Mouse (Mus musculus): ENCODE measurements around the gene Gm28308. TPM values are rescaled to one million over a fixed set of nuclear protein-coding genes. Genes with fewer than 3 reads are reported as not detected.

Gene Gm28308
- polyA plus RNA-seq, 1 experiment from 2014 or later: not detected

- peak overlapping the region; percentile 32; the same call in 1 of the 2 replicates for H3K9ac ChIP-seq (replicated peaks)
- H3K27me3 ChIP-seq (ENCODE audit: insufficient read depth, low read length): peaks cover 98% of the 10 kb centered on the region
- H3K4me2 ChIP-seq (ENCODE audit: low read depth, low read length): peak overlapping the region; percentile 41
- no peaks in the 10 kb centered on the region for H3K36me3 ChIP-seq (replicated peaks; ENCODE audit: insufficient read depth, low read length)
- DNase-seq: no peak
- WGBS (ENCODE audit: insufficient replicate concordance): 11% methylated on average over 17 of the region's 17 CpGs
- H3K27ac ChIP-seq (ENCODE audit: low read depth): peak overlapping the region; percentile 13; the same call in 1 of the 2 replicates
- peak overlapping the region; percentile 38 for H3K4me3 ChIP-seq (ENCODE audit: low read depth, low read length)
- H3K9me3 ChIP-seq (ENCODE audit: low read length): no peaks in the 10 kb centered on the region
- ATAC-seq: no peak
- TF ChIP-seq EP300 (IDR thresholded peaks at IDR 0.05; ENCODE audit: low read depth) (no peak), CTCF (IDR thresholded peaks at IDR 0.05; ENCODE audit: low read depth) (no peak)
- peaks cover 3% of the 10 kb centered on the region for H3K4me1 ChIP-seq (ENCODE audit: insufficient read depth)
Observed at GRCm38 (mm10) chr6:52163366-52164031, 49.6 kb downstream of the Gm28308 start.

- no peaks in the 10 kb centered on the region for H3K9me3 ChIP-seq (ENCODE audit: low read length)
Observed at GRCm38 (mm10) chr6:52162611-52163365, 50.4 kb downstream of the Gm28308 start.

GRCm38 (mm10) chr6:52162093-52162380 is 51.1 kb downstream of the Gm28308 start:
- DNase-seq (no peak), ATAC-seq (no peak)
- Histone ChIP-seq H3K4me3 (ENCODE audit: low read depth, low read length) (no peak overlapping the region), H3K27me3 (ENCODE audit: insufficient read depth, low read length) (peaks cover 98% of the 10 kb centered on the region), H3K9me3 (ENCODE audit: low read length) (no peaks in the 10 kb centered on the region), H3K27ac (ENCODE audit: low read depth) (no peak overlapping the region), H3K36me3 (replicated peaks; ENCODE audit: insufficient read depth, low read length) (no peaks in the 10 kb centered on the region), H3K4me2 (ENCODE audit: low read depth, low read length) (no peak overlapping the region), H3K9ac (replicated peaks) (no peak overlapping the region), H3K4me1 (ENCODE audit: insufficient read depth) (peaks cover 9% of the 10 kb centered on the region)
- TF ChIP-seq CTCF (IDR thresholded peaks at IDR 0.05; ENCODE audit: low read depth): no peak
- TF ChIP-seq EP300 (IDR thresholded peaks at IDR 0.05; ENCODE audit: low read depth): no peak
- 44% methylated on average over 1 of the region's 1 CpGs for WGBS (ENCODE audit: insufficient replicate concordance)

More at GRCm38 (mm10) chr6:52162611-52163365, 50.4 kb downstream of the Gm28308 start:
- WGBS (ENCODE audit: insufficient replicate concordance): 23% methylated on average over 14 of the region's 14 CpGs
- Histone ChIP-seq H3K4me3 (ENCODE audit: low read depth, low read length) (peak overlapping the region; percentile 32), H3K27me3 (ENCODE audit: insufficient read depth, low read length) (peaks cover 98% of the 10 kb centered on the region), H3K9ac (replicated peaks) (peak overlapping the region; percentile 32; the same call in 1 of the 2 replicates), H3K36me3 (replicated peaks; ENCODE audit: insufficient read depth, low read length) (no peaks in the 10 kb centered on the region), H3K4me1 (ENCODE audit: insufficient read depth) (peaks cover 9% of the 10 kb centered on the region), H3K27ac (ENCODE audit: low read depth) (0 out of 2 replicates have a peak overlapping the region, but pooled peaks have one; percentile 13), H3K4me2 (ENCODE audit: low read depth, low read length) (peak overlapping the region; percentile 41)
- DNase-seq (no peak), ATAC-seq (no peak)
- TF ChIP-seq CTCF (IDR thresholded peaks at IDR 0.05; ENCODE audit: low read depth) (no peak), EP300 (IDR thresholded peaks at IDR 0.05; ENCODE audit: low read depth) (no peak)

DNA sequence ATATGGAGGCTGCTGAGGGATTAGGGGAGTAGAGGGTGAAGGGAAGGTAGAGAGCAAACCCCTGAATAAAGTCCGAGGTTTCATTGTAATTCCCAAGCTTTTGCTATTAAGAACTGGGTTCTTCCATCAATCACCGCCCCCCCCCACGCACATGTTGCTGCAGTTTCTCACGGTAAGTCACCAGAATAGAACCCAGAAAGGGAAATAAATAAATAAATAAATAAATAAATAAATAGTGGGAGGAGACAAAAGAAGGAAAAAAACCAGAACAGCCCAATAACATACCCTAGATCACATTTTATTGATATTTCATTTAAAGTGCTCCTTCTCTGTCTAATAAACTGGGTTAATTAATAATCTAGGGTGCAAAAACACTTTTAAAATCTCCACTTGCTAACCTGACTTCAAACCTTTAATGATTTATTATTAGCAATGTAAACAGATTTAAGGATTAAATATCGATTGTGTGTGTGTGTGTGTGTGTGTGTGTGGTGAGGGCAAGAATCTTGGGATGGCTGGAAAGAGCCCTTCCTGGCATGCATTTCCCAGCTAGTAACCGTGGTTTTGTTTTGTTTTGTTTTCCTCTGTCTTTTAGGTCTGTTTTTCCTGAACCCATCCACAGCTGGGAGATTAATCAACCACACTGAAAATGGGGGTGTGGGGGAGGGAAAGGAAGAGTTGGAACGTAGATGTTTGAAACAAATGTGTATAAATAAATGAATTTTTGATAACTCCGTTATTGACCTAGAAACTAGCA is 51.6 kb downstream of the Gm28308 start:
- no peak for DNase-seq
- H3K27me3 ChIP-seq (ENCODE audit: insufficient read depth, low read length): peaks cover 98% of the 10 kb centered on the region
- H3K27ac ChIP-seq (ENCODE audit: low read depth): 0 out of 2 replicates have a peak overlapping the region, but pooled peaks have one; percentile 44
- no peaks in the 10 kb centered on the region for H3K36me3 ChIP-seq (replicated peaks; ENCODE audit: insufficient read depth, low read length)
- no peak overlapping the region for H3K9ac ChIP-seq (replicated peaks)
- H3K4me2 ChIP-seq (ENCODE audit: low read depth, low read length): peak overlapping the region; percentile 54
- no peak for ATAC-seq
- WGBS (ENCODE audit: insufficient replicate concordance): 34% methylated on average over 8 of the region's 8 CpGs
- H3K4me3 ChIP-seq (ENCODE audit: low read depth, low read length): no peak overlapping the region
- TF ChIP-seq EP300 (IDR thresholded peaks at IDR 0.05; ENCODE audit: low read depth): no peak
- no peak for TF ChIP-seq CTCF (IDR thresholded peaks at IDR 0.05; ENCODE audit: low read depth)
- peaks cover 9% of the 10 kb centered on the region for H3K4me1 ChIP-seq (ENCODE audit: insufficient read depth)
- no peaks in the 10 kb centered on the region for H3K9me3 ChIP-seq (ENCODE audit: low read length)

DNA sequence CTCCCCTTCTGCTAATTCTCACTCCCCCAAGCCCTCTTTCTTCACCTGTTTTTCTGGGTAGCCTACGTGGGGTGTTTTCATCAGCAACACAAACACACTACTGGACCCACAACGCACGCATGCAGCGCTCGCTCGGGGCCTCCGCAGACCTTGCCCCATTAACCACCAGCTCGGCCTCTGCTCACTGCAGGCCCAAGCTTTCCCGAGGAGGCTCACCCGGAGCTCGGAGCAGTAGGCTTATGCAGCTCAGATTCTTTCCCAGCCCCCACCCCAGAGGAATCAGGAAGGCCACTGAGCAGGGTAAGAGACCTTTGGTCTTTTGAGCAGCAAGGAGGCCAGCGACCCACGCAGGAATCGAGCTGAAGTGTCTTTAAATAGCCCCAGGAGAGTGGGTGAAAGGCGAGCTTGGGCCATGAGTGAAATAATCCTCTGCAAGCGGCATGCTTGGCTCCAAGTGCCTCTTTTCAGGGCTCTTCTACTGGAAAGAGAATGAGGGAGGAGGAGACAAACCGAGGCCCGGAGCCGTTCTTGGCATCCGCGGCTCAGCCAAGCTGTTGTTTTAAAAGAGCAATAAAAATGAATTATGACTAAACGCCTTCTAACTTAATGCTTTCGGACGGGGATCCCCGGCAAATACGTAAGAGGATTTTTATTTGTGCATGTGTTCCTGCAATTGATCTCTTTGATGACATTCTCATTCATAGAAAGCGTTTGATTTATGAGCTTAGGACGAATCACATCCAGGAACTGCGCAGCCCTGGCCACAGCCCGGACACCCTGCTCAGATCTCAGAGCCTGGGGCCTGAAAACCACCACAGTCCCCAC is 52.4 kb downstream of the Gm28308 start:
- H3K9ac ChIP-seq (replicated peaks): no peak overlapping the region
- DNase-seq: no peak
- ATAC-seq: no peak
- peaks cover 98% of the 10 kb centered on the region for H3K27me3 ChIP-seq (ENCODE audit: insufficient read depth, low read length)
- no peaks in the 10 kb centered on the region for H3K36me3 ChIP-seq (replicated peaks; ENCODE audit: insufficient read depth, low read length)
- peaks cover 9% of the 10 kb centered on the region for H3K4me1 ChIP-seq (ENCODE audit: insufficient read depth)
- no peak for TF ChIP-seq EP300 (IDR thresholded peaks at IDR 0.05; ENCODE audit: low read depth)
- no peak for TF ChIP-seq CTCF (IDR thresholded peaks at IDR 0.05; ENCODE audit: low read depth)
- H3K4me3 ChIP-seq (ENCODE audit: low read depth, low read length): no peak overlapping the region; the same call in 1 of the 2 replicates
- peak overlapping the region; percentile 54 for H3K4me2 ChIP-seq (ENCODE audit: low read depth, low read length)
- 15% methylated on average over 30 of the region's 30 CpGs for WGBS (ENCODE audit: insufficient replicate concordance)
- peak overlapping the region; percentile 44; the same call in 1 of the 2 replicates for H3K27ac ChIP-seq (ENCODE audit: low read depth)
- H3K9me3 ChIP-seq (ENCODE audit: low read length): no peaks in the 10 kb centered on the region
